Mouse (Mus musculus): Measurements from ENCODE around the gene Ak2. TPM values are rescaled to one million over a fixed set of nuclear protein-coding genes. Genes with fewer than 3 reads are reported as not detected.
A peak's percentile ranks its signal among the peaks of the same experiment; 100 is the strongest.

Gene Ak2
- total RNA-seq, 2 experiments from 2014 or later, result 131 to 134 TPM

GRCm38 (mm10) chr4:129047721-129048421 is 56.1 kb downstream of the Ak2 start:
- no peak for DNase-seq

GRCm38 (mm10) chr4:129048501-129049305 is 56.9 kb downstream of the Ak2 start:
- DNase-seq, result peak; percentile 69 to 81

- peak; percentile 29 to 49 for DNase-seq
Measured at GRCm38 (mm10) chr4:129049306-129050011, 57.7 kb downstream of the Ak2 start.

GRCm38 (mm10) chr4:129050365-129050764 is 58.6 kb downstream of the Ak2 start:
- DNase-seq, result no peak

- DNase-seq, result no peak
Measured at GRCm38 (mm10) chr4:129050901-129051417, 59.2 kb downstream of the Ak2 start.

GRCm38 (mm10) chr4:129051461-129052183 is 59.9 kb downstream of the Ak2 start:
- no peak for DNase-seq

- DNase-seq, result no peak
Measured at GRCm38 (mm10) chr4:129054757-129055156, 63.0 kb downstream of the Ak2 start.

GRCm38 (mm10) chr4:129055562-129055961 is 63.8 kb downstream of the Ak2 start:
- DNase-seq, result no peak

GRCm38 (mm10) chr4:129057533-129058206 is 65.9 kb downstream of the Ak2 start:
- peak; percentile 96 to 98 for DNase-seq

GRCm38 (mm10) chr4:129058207-129059092 is 66.7 kb downstream of the Ak2 start, which contains the start of gene Rnf19b:
Gene Rnf19b, plus strand, starts transcription at chr4:129058271.
- peak; percentile 67 to 78 for DNase-seq

- DNase-seq, result peak; percentile 19 to 28
Measured at GRCm38 (mm10) chr4:129059125-129059551, 67.4 kb downstream of the Ak2 start.

- DNase-seq, result no peak
Measured at GRCm38 (mm10) chr4:129059922-129060321, 68.2 kb downstream of the Ak2 start.

Other genes starting within 250 kb of the Ak2 start
- gene A3galt2, start 236.6 kb upstream of the Ak2 start, total RNA-seq (2021), result under 1 TPM; 0.16 to 0.30 TPM
- gene Zfp362, start 185.9 kb upstream of the Ak2 start, total RNA-seq (2021), result 10 to 100 TPM; 26.8 TPM
- gene Trim62, start 108.4 kb upstream of the Ak2 start, total RNA-seq (2021), result 10 to 100 TPM in 1 of 2 experiments, 1 to 10 TPM in 1; 8.1 to 12.0 TPM
- 10 to 100 TPM; 51.6 to 70.4 TPM for gene Azin2, start 29.5 kb upstream of the Ak2 start, total RNA-seq (2021)
- 10 to 100 TPM; 41.1 to 45.6 TPM for gene Rnf19b, start 66.3 kb downstream of the Ak2 start, total RNA-seq (2021)
- not detected for gene Tmem54, start 113.6 kb downstream of the Ak2 start, total RNA-seq (2021)
- 1 to 10 TPM; 1.2 to 1.3 TPM for gene Hpca, start 130.1 kb downstream of the Ak2 start, total RNA-seq (2021)
- 1 to 10 TPM; 2.2 to 7.2 TPM for gene Fndc5, start 145.0 kb downstream of the Ak2 start, total RNA-seq (2021)
- gene S100pbp, start 197.8 kb downstream of the Ak2 start, total RNA-seq (2021), result 10 to 100 TPM; 23.1 to 23.6 TPM
- 100 to 1,000 TPM in 1 of 2 experiments, 10 to 100 TPM in 1; 95.2 to 102 TPM for gene Yars, start 197.8 kb downstream of the Ak2 start, total RNA-seq (2021)